Mouse (Mus musculus): Measurements from ENCODE around the gene B4galt4.
"Not testable (repeated sequence)": the region's sequence is repeated elsewhere in the genome, so short reads cannot be mapped to it uniquely, and the experiment has no call there.

B4galt4 gene

GRCm38 (mm10) chr16:38768386-38768785 lies 26.3 kb downstream of the B4galt4 start:
- DNase-seq (ENCODE audit: low read depth, low spot score) = no peak

GRCm38 (mm10) chr16:38769529-38769928 lies 27.5 kb downstream of the B4galt4 start:
- no peak for DNase-seq (ENCODE audit: low read depth, low spot score)

DNA sequence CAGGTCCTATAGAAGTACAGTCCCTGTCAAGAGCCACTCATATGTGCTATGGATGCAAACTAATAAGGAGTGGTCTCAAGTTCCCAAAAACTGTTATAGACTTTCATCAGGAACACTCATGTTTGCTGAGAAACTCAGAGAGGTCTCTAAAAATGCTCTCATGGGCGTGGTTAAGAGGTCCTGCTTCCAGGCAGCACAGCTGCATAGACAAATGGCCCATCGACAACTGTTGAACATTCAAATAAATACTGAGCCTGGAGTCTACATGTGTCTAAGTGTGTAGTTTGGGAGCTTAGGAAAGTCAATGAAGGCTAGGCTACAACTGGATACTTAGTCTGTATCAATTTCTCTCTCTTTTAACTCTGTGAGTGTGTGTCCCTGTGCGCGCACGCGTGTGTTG lies 29.1 kb downstream of the B4galt4 start:
- DNase-seq (ENCODE audit: low read depth, low spot score) = no peak

DNA sequence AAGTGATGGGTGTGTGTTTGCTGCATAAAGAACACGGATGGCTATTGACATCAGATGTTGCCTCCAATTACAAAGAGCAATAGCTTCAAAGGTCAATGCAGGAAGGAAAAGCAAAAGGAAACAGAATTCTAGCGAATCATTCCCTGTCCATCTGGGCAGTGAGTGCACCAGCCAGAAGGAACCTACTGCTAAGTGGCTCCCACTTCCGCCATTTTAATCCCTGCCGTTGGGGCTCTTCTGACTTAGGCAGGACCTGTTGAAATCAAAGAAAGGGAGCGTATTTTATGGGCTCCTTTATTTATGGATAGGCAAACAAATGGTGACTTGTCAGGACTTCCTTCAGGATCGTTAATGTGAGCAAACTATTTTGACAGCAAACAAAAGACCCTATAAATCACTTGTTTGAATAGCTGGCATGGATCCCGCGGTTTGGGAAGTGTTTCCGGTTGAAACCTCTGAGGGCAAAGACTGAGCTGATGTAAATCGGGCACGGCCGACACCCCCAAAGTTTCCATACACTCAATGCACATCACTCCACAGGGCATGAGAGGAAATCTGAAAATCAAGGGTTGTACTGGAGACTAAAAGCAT lies 30.9 kb downstream of the B4galt4 start:
- no peak for DNase-seq (ENCODE audit: low read depth, low spot score)

- DNase-seq (ENCODE audit: low read depth, low spot score) = no peak
These were observed 33.1 kb downstream of the B4galt4 start for GRCm38 (mm10) chr16:38774964-38775746.

GRCm38 (mm10) chr16:38776342-38776741 lies 34.3 kb downstream of the B4galt4 start:
- DNase-seq (ENCODE audit: low read depth, low spot score) = no peak

DNA sequence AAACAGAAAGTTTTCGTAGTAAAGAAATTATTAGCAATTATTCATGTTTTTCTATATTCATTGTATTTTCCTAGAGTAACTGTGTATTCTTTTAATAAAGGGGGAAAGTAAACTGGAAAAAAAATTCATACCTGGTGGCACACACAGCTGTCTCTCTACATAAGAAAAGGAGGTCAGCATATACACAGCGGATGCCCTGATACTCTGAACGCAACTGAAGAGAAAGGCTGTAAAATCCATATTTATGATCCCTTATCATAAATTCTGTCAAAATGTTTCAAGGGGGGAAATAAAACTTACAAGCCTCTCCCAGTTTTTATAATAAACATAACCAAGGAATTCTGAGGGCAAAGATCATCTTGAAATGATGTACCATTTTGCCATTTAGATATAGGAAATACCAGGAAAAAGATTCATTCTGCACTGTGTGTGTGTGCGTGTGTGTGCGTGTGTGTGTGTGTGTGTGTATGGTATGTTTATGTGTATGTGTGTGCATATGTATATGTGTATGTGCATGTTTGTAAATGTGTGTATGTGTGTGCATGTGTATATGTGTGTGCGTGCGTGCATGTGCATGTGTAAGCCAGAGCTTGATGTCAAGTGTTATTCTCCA lies 39.0 kb downstream of the B4galt4 start:
- DNase-seq (ENCODE audit: low read depth, low spot score) = no peak

- DNase-seq (ENCODE audit: low read depth, low spot score) = no peak
These were observed 39.9 kb downstream of the B4galt4 start for GRCm38 (mm10) chr16:38781946-38782345.

DNA sequence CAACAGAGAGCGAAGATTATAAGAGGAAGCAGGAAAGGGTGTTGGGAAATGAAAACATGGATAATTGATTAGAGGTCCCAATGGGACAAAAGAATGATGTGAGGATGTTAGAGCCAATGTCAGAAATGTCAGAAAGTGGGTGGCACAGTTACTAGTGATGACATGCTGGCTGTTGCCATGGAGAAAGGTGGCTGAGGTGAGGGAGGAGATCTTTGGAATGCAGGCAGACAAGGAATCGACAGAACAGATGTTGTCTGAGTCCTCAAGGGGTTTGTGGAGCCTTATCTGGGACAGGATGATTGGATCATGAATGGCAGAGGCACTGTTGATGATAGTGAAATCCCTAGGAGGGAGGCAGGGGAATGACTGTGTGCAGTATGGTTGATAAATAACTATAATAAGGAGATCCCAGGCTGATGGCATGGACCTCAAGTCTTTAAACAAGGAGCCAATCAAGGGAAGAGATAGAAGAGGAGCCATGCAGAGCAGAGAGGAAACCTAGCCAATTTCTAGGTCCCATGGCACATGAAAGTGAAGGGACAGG lies 40.5 kb downstream of the B4galt4 start:
- DNase-seq (ENCODE audit: low read depth, low spot score) = no peak

GRCm38 (mm10) chr16:38785301-38785700 lies 43.2 kb downstream of the B4galt4 start:
- DNase-seq (ENCODE audit: low read depth, low spot score) = no peak

DNA sequence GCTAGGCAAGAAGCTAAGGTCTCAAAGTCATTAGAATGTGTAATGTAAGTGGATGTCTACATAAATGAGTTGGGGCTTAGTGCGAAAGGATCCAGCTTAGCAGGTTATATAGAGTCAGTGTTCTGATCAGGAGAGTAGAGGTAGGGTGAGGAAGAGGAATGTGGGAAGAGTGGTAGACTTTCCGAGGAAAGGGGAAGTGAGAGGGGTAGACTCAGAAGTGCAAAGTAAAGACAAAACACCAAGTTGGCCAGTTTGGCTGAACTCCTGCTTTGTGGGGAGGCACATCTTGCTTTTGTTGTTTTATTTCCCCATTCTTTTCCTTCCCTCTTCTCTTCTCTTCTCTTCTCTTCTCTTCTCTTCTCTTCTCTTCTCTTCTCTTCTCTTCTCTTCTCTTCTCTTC lies 47.0 kb downstream of the B4galt4 start:
- DNase-seq (ENCODE audit: low read depth, low spot score) = no peak

DNA sequence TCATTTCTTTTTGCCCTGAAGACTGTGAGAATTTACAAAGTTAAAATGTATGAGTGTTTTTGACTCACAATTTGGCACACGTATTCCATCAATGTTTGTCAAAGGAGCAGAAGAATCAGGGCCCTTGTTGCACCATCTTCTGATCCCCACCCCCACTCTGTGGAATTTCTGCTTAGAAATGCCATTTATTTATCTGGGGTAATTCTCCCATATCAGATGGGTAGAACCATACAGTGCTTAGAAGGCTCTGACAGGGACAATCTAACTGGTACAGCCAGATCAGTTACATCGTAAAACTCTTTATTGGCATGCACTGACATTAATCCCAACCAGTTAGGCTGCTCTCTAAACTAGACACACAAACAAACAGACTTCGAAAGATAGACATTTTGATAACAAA lies 47.9 kb downstream of the B4galt4 start:
- no peak for DNase-seq (ENCODE audit: low read depth, low spot score)

GRCm38 (mm10) chr16:38793120-38793519 lies 51.1 kb downstream of the B4galt4 start:
- DNase-seq (ENCODE audit: low read depth, low spot score) = no peak

DNA sequence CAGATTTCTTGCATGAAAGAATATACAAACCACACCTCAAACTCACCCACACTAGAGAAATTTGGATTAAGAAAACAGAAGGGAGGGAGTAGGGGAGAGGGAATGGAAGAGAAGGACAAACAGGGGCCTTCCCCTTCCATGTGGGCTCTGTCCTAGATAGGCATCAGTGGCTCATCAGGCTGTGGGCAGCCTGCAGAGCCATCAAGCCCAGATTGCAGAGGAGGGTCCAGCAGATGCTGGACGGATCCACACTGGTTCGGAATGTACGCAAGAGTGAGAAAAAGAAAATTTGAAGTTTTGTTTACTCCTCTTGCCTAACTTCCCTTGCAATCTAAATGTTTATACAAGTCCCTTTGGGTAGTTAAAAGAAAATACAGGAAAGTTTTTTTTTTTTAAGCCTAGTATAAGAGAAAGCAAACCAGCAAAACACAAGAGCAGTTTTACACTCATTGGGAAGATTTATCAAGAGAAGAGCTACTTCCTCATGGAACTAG lies 56.9 kb downstream of the B4galt4 start:
- no peak for DNase-seq (ENCODE audit: low read depth, low spot score)

DNA sequence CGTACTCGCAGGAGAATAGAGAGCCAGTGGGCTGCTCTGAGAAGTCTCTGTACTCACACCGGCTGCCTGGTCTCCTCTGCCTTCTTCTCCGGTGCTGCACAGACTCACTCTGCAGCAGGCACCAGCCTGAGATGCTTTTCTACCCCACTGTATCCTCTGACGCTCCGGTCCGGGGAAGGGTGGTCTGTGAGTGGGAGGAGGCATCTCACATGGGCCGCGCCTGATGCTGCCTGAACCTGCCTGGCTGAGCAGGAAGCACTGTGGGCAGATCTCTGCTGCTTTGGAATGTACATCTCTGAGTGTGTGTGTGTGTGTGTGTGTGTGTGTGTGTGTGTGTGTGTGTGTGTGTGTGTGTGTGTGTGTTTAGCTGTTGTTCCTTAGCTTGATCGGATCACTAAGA lies 58.0 kb downstream of the B4galt4 start, which contains the start of gene Upk1b:
Gene Upk1b (minus strand): TSS at position 238 of the 400 bp plus-strand sequence.
- DNase-seq (ENCODE audit: low read depth, low spot score) = no peak

DNA sequence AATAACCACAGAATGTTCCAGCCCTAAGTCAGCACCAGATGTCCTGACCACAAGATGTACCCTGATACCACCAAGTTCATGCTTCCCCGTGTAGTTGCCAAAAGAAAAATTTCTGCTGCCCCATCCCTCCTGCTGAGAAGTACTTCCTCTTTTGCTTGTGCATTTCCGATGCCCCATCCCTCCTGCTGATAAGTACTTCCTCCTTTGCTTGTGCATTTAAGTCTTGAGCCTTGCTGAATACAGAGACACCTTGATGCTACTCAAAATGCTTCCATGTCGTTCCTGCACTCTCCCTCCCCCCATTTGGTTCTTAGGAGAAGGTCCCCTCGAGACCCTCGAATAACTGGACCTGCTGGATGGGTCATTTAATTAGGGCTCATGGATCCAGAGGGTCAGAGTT lies 65.7 kb downstream of the B4galt4 start:
- not testable (repeated sequence) for DNase-seq (ENCODE audit: low read depth, low spot score)

DNA sequence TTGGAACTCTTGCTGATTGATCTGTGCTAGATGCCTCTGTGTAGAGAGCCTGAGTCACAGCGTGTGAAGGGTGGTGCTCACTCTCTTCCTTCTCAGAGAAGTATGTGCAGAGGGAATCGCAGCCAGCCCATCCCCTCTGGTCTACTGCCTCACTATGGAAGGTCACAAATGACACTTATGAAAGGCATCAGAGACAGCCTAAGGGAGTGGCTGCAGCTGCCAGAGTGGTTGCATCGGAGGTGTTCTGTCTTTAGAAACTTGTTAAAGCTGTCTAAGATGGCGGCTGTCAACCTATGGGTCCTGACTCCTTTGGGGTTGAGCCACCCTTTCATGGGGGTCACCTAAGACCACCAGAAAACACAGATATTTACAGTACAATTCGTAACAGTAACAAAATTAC lies 68.1 kb downstream of the B4galt4 start:
- DNase-seq (ENCODE audit: low read depth, low spot score) = no peak

- DNase-seq (ENCODE audit: low read depth, low spot score) = peak; percentile 68
These were observed 70.5 kb downstream of the B4galt4 start for GRCm38 (mm10) chr16:38812521-38812920.
